31 mouse cellular contexts compared by ENCODE assay signal in genomic region chr1:74715886-74716285, GRCm38 (mm10). TPM values are rescaled to one million over a fixed set of nuclear protein-coding genes. Genes with fewer than 3 reads are reported as not detected.
DNase-seq lines count a peak whose midpoint lies in the region; ATAC-seq and TF ChIP-seq lines count a peak whose summit lies in the region.
"Had no signal": no experiment of that assay in that cellular context is flagged by ENCODE, and none has a peak within 500 bp of the region (broad histone marks: within the 10 kb centered on the region; RNA-seq: fewer than 3 reads in every experiment).

No protein-coding gene starts in this region.

- peaks cover 1% of the 10 kb centered on the region; the same call in 1 of the 2 replicates for H3K36me3 ChIP-seq in liver, adult 2 months (ENCODE audit: control insufficient read depth, insufficient read depth, low read length)
- no peaks in the 10 kb centered on the region for H3K36me3 ChIP-seq in liver, embryonic 11.5 days (ENCODE audit: control insufficient read depth, insufficient read depth, low read length)
- H3K36me3 ChIP-seq in limb, embryonic 10.5 days: 0 out of 2 replicates have a peak, but pooled peaks cover 2% of the 10 kb centered on the region
- H3K36me3 ChIP-seq in lung, postnatal 0 days (ENCODE audit: insufficient read depth, low read length): no peaks in the 10 kb centered on the region
- H3K36me3 ChIP-seq: forebrain, embryonic 10.5 days; forebrain, embryonic 15.5 days; hindbrain, embryonic 13.5 days had no signal

- peak overlapping the region; percentile 59 for H3K27ac ChIP-seq in liver, adult 2 months (replicated peaks; ENCODE audit: insufficient read depth, low read depth, low read length)
- no peak overlapping the region for H3K27ac ChIP-seq in liver, embryonic 11.5 days (ENCODE audit: low read depth, low read length)
- no peak overlapping the region for H3K27ac ChIP-seq in brown adipose tissue, adult 24 weeks (replicated peaks; ENCODE audit: low read depth, low read length)
- H3K27ac ChIP-seq in limb, embryonic 10.5 days: peak overlapping the region; percentile 91
- no peak overlapping the region for H3K27ac ChIP-seq in lung, postnatal 0 days (ENCODE audit: low read length)
- H3K27ac ChIP-seq: forebrain, embryonic 10.5 days; forebrain, embryonic 15.5 days; hindbrain, embryonic 13.5 days; liver, embryonic 14.5 days; stomach, postnatal 0 days had no signal

- no peak for TF ChIP-seq POLR2A in liver, adult 2 months (IDR thresholded peaks at IDR 0.05; ENCODE audit: extremely low read depth, insufficient read depth, low read length)

- no peaks in the 10 kb centered on the region for H3K9me3 ChIP-seq in liver, embryonic 11.5 days (ENCODE audit: control insufficient read depth, low read length)
- no peaks in the 10 kb centered on the region for H3K9me3 ChIP-seq in limb, embryonic 10.5 days (replicated peaks)
- H3K9me3 ChIP-seq in lung, postnatal 0 days (ENCODE audit: low read length): no peaks in the 10 kb centered on the region
- H3K9me3 ChIP-seq: forebrain, embryonic 10.5 days; forebrain, embryonic 15.5 days; hindbrain, embryonic 13.5 days had no signal

- H3K9ac ChIP-seq in liver, adult 2 months (ENCODE audit: low read depth, low read length): peak overlapping the region; percentile 50
- no peak overlapping the region for H3K9ac ChIP-seq in liver, embryonic 11.5 days (ENCODE audit: low read depth, low read length)
- no peak overlapping the region for H3K9ac ChIP-seq in lung, postnatal 0 days (replicated peaks; ENCODE audit: low read depth)
- H3K9ac ChIP-seq: forebrain, embryonic 15.5 days; hindbrain, embryonic 13.5 days; liver, embryonic 14.5 days; lung, embryonic 14.5 days had no signal

- peak overlapping the region; percentile 85 for H3K4me3 ChIP-seq in liver, adult 2 months (ENCODE audit: insufficient read depth, low read depth, low read length)
- no peak overlapping the region for H3K4me3 ChIP-seq in liver, embryonic 11.5 days (ENCODE audit: low read depth, low read length)
- H3K4me3 ChIP-seq in brown adipose tissue, adult 24 weeks (ENCODE audit: insufficient read depth, low read depth, low read length): peak overlapping the region; percentile 45; the same call in 1 of the 2 replicates
- peak overlapping the region; percentile 14; the same call in 1 of the 2 replicates for H3K4me3 ChIP-seq in limb, embryonic 10.5 days
- no peak overlapping the region for H3K4me3 ChIP-seq in lung, postnatal 0 days (ENCODE audit: low read depth, low read length)
- H3K4me3 ChIP-seq: forebrain, embryonic 10.5 days; forebrain, embryonic 15.5 days; hindbrain, embryonic 13.5 days had no signal

- no peak overlapping the region for H3K4me2 ChIP-seq in liver, embryonic 11.5 days
- H3K4me2 ChIP-seq in lung, postnatal 0 days (replicated peaks; ENCODE audit: low read depth, low read length): no peak overlapping the region
- H3K4me2 ChIP-seq: forebrain, embryonic 15.5 days; hindbrain, embryonic 13.5 days; lung, embryonic 14.5 days; midbrain, embryonic 11.5 days had no signal

- no peak for TF ChIP-seq EP300 in lung, postnatal 0 days (IDR thresholded peaks at IDR 0.05)

- no peak for TF ChIP-seq CTCF in liver, adult 2 months (IDR thresholded peaks at IDR 0.05; ENCODE audit: low read depth, low read length)
- no peak for TF ChIP-seq CTCF in lung, postnatal 0 days (IDR thresholded peaks at IDR 0.05)

- no peaks in the 10 kb centered on the region for H3K27me3 ChIP-seq in liver, adult 2 months (ENCODE audit: control insufficient read depth, insufficient read depth, low read length)
- no peaks in the 10 kb centered on the region for H3K27me3 ChIP-seq in liver, embryonic 11.5 days (replicated peaks; ENCODE audit: control insufficient read depth, insufficient read depth, low read length)
- no peaks in the 10 kb centered on the region for H3K27me3 ChIP-seq in limb, embryonic 10.5 days (ENCODE audit: low read depth, poor library complexity, severe bottlenecking)
- no peaks in the 10 kb centered on the region for H3K27me3 ChIP-seq in lung, postnatal 0 days (replicated peaks; ENCODE audit: insufficient read depth, low read length)

- peaks cover 20% of the 10 kb centered on the region for H3K4me1 ChIP-seq in liver, adult 2 months (ENCODE audit: control insufficient read depth, insufficient read depth, low read length)
- no peaks in the 10 kb centered on the region for H3K4me1 ChIP-seq in liver, embryonic 11.5 days (replicated peaks; ENCODE audit: control insufficient read depth, insufficient read depth, low read length)
- peaks cover 7% of the 10 kb centered on the region; the same call in 1 of the 2 replicates for H3K4me1 ChIP-seq in brown adipose tissue, adult 24 weeks (ENCODE audit: control insufficient read depth, insufficient read depth, insufficient read length, low read length)
- H3K4me1 ChIP-seq in limb, embryonic 10.5 days: peaks cover 52% of the 10 kb centered on the region
- H3K4me1 ChIP-seq in lung, postnatal 0 days (ENCODE audit: insufficient read depth, low read depth, low read length): no peaks in the 10 kb centered on the region

- no peak for ATAC-seq in liver, embryonic 11.5 days (replicated peaks; ENCODE audit: low FRiP score)
- no peak for ATAC-seq in lung, postnatal 0 days
- ATAC-seq: forebrain, embryonic 15.5 days; intestine, postnatal 0 days; midbrain, embryonic 16.5 days had no signal

- H3K79me2 ChIP-seq in liver, adult 2 months (ENCODE audit: control insufficient read depth, insufficient read depth, low read length): peaks cover 18% of the 10 kb centered on the region

- WGBS in liver, adult 2 months: 72% methylated on average over 6 of the region's 6 CpGs
- WGBS in liver, embryonic 11.5 days: 83% methylated on average over 6 of the region's 6 CpGs
- WGBS in limb, embryonic 10.5 days: 82% methylated on average over 6 of the region's 6 CpGs
- WGBS in lung, postnatal 0 days: 81% methylated on average over 6 of the region's 6 CpGs

- DNase-seq in liver, adult 2 months (ENCODE audit: extremely low read depth, low read depth, low spot score): peak; percentile 75
- no peak for DNase-seq in liver, embryonic 11.5 days (ENCODE audit: low spot score)
- no peak for DNase-seq in limb, embryonic 10.5 days (ENCODE audit: low spot score)
- no peak for DNase-seq in thymus, postnatal 10 days (ENCODE audit: low spot score in 2 of 2)
- no peak for DNase-seq in lung, postnatal 0 days (ENCODE audit: low spot score)
- no peak for DNase-seq in T-cell, adult 2 months (ENCODE audit: low spot score)
- DNase-seq: adrenal gland, postnatal 10 days; cerebellum, adult 2 months; cerebellum, postnatal 14 days; heart, postnatal 4 days; kidney, adult 9 months; kidney, postnatal 10 days; lung, embryonic 14.5 days; right cerebral cortex, postnatal 25 days; spleen, adult 18-20 months; thymus, adult 18-20 months; thymus, postnatal 4 days had no signal

RNA-seq across cellular contexts. Expression of gene Cyp27a1, which starts 2.5 kb away (rescaled TPM):
- total RNA-seq in liver, adult 2 months (2014; rRNA removed): 501 and 607 TPM in 2 replicates
- polyA plus RNA-seq in liver, adult 2 months (2012; rRNA removed): 223 and 259 TPM in 2 replicates
- 2.7 and 4.0 TPM in 2 replicates for polyA plus RNA-seq in liver, embryonic 11.5 days (2014; fragmentation: Nextera tagmentation; extraction: Ambion mirVana)
- polyA plus RNA-seq in brown adipose tissue, adult 24 weeks (2012; ENCODE audit: insufficient read depth, insufficient read length, missing spikeins): 40.2 and 90.5 TPM in 2 replicates
- polyA plus RNA-seq in limb, embryonic 10.5 days (2016; fragmentation: Nextera tagmentation; extraction: Ambion mirVana): 22.8 and 25.5 TPM in 2 replicates
- polyA plus RNA-seq in lung, postnatal 0 days (2015; fragmentation: Nextera tagmentation; extraction: Ambion mirVana): 5.2 and 5.4 TPM in 2 replicates

RNA-seq across cellular contexts. Expression of gene Prkag3, which starts 33.1 kb away (rescaled TPM):
- 0.07 and 0.28 TPM in 2 replicates for total RNA-seq in liver, adult 2 months (2014; rRNA removed)
- polyA plus RNA-seq in liver, adult 2 months (2012; rRNA removed): 0.02 TPM in 1 of 2 replicates, not detected in the other
- polyA plus RNA-seq in liver, embryonic 11.5 days (2014; fragmentation: Nextera tagmentation; extraction: Ambion mirVana): not detected in 2 replicates
- polyA plus RNA-seq in brown adipose tissue, adult 24 weeks (2012; ENCODE audit: insufficient read depth, insufficient read length, missing spikeins): 0.59 and 1.3 TPM in 2 replicates
- polyA plus RNA-seq in limb, embryonic 10.5 days (2016; fragmentation: Nextera tagmentation; extraction: Ambion mirVana): 0.16 and 0.29 TPM in 2 replicates
- 2.6 and 4.6 TPM in 2 replicates for polyA plus RNA-seq in lung, postnatal 0 days (2015; fragmentation: Nextera tagmentation; extraction: Ambion mirVana)
- total RNA-seq: left cerebral cortex, postnatal 10 days; megakaryocyte, adult 5-6 weeks had no signal
- polyA plus RNA-seq: forebrain, embryonic 10.5 days; forebrain, embryonic 15.5 days; limb, embryonic 11.5 days; liver, embryonic 14.5 days; midbrain, embryonic 11.5 days; midbrain, embryonic 16.5 days; neural tube, embryonic 11.5 days had no signal

RNA-seq across cellular contexts. Expression of gene Ttll4, which starts 54.3 kb away (rescaled TPM):
- total RNA-seq in liver, adult 2 months (2014; rRNA removed): 8.6 and 11.1 TPM in 2 replicates
- 4.5 and 9.1 TPM in 2 replicates for polyA plus RNA-seq in liver, adult 2 months (2012; rRNA removed)
- polyA plus RNA-seq in liver, embryonic 11.5 days (2014; fragmentation: Nextera tagmentation; extraction: Ambion mirVana): 31.5 and 35.0 TPM in 2 replicates
- polyA plus RNA-seq in brown adipose tissue, adult 24 weeks (2012; ENCODE audit: insufficient read depth, insufficient read length, missing spikeins): 6.2 and 9.6 TPM in 2 replicates
- polyA plus RNA-seq in limb, embryonic 10.5 days (2016; fragmentation: Nextera tagmentation; extraction: Ambion mirVana): 52.0 and 53.8 TPM in 2 replicates
- 4.2 and 4.7 TPM in 2 replicates for polyA plus RNA-seq in lung, postnatal 0 days (2015; fragmentation: Nextera tagmentation; extraction: Ambion mirVana)

RNA-seq across cellular contexts. Expression of gene Wnt6, which starts 55.8 kb away (rescaled TPM):
- total RNA-seq in liver, adult 2 months (2014; rRNA removed): not detected in 2 replicates
- polyA plus RNA-seq in liver, adult 2 months (2012; rRNA removed): 0.05 and 0.28 TPM in 2 replicates
- polyA plus RNA-seq in liver, embryonic 11.5 days (2014; fragmentation: Nextera tagmentation; extraction: Ambion mirVana): 1.5 and 2.4 TPM in 2 replicates
- polyA plus RNA-seq in brown adipose tissue, adult 24 weeks (2012; ENCODE audit: insufficient read depth, insufficient read length, missing spikeins): not detected in 2 replicates
- polyA plus RNA-seq in limb, embryonic 10.5 days (2016; fragmentation: Nextera tagmentation; extraction: Ambion mirVana): 30.1 and 34.2 TPM in 2 replicates
- 0.36 and 0.50 TPM in 2 replicates for polyA plus RNA-seq in lung, postnatal 0 days (2015; fragmentation: Nextera tagmentation; extraction: Ambion mirVana)
- total RNA-seq: neutrophil, adult 5-6 weeks had no signal

Comparison
In these comparisons a context has a peak if more than half of its experiments do, and no peak if none do; other contexts are left out.
1. H3K27ac ChIP-seq: peak in liver, adult 2 months (single experiment) and limb, embryonic 10.5 days (single experiment); none in liver, embryonic 11.5 days (single experiment), brown adipose tissue, adult 24 weeks (single experiment) and lung, postnatal 0 days (single experiment).
2. H3K4me3 ChIP-seq: peak in liver, adult 2 months (single experiment), brown adipose tissue, adult 24 weeks (single experiment) and limb, embryonic 10.5 days (single experiment); none in liver, embryonic 11.5 days (single experiment) and lung, postnatal 0 days (single experiment).